Mouse (Mus musculus): ENCODE data around the gene Foxa2. TPM values are rescaled to one million over a fixed set of nuclear protein-coding genes. Genes with fewer than 3 reads are reported as not detected.

Foxa2 gene
- total RNA-seq (2021): not detected
- long read RNA-seq, experiment 1: 0 reads
- long read RNA-seq, experiment 2, partial matches to known transcripts: 1 of 1 reads
- long read RNA-seq, experiment 2, other reads (novel, unspliced or antisense): 0 of 1 reads

GRCm38 (mm10) chr2:148046799-148047165, at the start of gene Foxa2:
Gene Foxa2 (minus strand): TSS chr2:148046969.
- DNase-seq: no peak

DNA sequence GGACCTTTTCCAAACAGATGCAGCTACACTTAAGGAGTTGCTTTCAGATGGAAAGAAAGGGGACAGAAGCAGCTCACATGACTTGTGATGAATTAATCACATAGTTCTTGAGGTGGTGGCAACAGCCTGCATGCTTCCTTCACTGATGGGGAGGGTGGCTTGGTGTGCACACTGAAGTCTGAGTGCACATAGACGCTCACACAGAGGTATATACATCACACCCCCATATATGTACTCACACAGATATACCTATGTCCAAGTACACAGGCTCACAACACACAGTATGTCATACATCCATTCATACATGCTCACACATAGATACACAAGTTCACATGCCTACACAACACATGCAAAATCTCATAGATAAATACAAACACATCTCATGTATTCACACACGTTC, 45.3 kb upstream of the Foxa2 start:
- DNase-seq: no peak

DNA sequence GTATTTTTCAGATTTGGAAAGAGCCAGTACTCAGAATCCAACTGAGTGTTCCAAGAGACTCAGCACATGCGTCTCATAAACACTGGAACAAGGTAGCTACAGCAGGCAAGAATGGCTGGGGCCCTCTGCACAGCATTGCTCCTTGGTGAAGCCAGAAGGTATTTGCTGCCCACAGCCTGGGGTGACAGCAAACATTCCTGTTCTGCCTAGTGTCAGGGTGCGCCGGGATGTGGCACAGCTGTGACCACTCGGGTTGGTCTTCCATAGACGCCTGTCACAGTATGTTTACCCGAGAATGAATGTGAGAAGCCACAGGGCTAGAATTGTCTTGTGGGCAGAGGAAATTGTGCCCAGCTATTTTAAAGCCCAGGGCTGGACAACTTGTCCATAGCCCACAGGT, 44.9 kb upstream of the Foxa2 start:
- no peak for DNase-seq

DNA sequence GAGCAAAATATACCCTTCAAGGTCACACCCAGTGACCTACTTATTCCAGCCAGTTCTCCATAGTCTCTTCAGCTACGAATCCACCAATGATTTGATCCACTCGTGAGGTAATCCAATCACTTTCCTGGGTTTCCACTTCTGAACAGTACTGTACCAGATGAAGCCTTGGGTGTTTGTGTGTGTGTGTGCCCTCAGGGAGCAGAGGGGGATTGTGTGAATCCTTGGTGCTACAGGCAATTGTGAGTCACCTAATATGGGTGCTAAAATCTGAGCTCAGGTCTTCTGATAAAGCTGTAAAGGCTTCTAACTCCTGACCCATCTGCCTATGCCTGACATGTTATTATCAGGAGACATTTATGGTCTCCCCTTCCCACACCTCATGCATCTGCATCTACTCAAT, 43.3 kb upstream of the Foxa2 start:
- no peak for DNase-seq

DNA sequence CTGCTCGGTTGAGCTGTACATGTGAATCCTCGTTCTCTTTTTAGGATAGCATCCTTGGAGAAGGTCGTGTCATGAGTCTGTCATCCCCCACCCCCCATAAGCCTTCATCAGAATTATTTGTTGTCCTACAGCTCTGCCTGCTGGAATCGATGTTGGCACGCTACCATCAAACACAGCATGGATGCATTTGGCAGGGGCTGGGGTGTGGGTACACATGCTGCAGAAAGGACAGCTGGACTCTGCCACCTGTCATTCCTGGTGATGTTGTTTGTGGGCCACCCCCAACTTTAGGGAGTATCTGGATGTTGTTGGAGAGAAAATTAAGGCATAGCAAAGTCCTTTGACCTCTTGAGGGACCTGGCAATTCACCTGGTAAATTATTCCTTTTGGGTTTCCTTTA, 38.8 kb upstream of the Foxa2 start:
- DNase-seq: no peak

GRCm38 (mm10) chr2:148085126-148085525, 38.4 kb upstream of the Foxa2 start:
- DNase-seq: no peak

- peak; percentile 50 to 68 for DNase-seq
Measured at GRCm38 (mm10) chr2:148082283-148082682, 35.5 kb upstream of the Foxa2 start.

DNA sequence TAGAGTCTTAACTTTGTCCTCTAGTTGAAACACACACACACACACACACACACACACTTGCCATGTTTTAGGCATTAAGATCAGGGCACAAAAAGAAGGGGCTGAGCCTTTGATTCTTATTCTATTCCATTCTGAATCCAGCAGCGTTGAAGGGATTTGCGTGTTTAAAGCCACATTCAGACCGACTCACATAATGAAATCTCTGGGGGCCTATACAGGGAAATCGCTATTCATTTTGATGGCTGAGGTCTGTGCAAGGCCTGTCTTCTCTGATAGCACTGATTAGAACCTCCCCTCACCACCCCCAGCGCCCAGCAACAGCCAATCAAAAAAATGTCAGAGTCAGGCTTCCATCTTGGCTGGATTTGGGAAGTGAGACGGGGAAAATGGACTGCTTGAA, 13.9 kb upstream of the Foxa2 start:
- no peak for DNase-seq

- no peak for DNase-seq
Measured at GRCm38 (mm10) chr2:148053411-148053810, 6.6 kb upstream of the Foxa2 start.

DNA sequence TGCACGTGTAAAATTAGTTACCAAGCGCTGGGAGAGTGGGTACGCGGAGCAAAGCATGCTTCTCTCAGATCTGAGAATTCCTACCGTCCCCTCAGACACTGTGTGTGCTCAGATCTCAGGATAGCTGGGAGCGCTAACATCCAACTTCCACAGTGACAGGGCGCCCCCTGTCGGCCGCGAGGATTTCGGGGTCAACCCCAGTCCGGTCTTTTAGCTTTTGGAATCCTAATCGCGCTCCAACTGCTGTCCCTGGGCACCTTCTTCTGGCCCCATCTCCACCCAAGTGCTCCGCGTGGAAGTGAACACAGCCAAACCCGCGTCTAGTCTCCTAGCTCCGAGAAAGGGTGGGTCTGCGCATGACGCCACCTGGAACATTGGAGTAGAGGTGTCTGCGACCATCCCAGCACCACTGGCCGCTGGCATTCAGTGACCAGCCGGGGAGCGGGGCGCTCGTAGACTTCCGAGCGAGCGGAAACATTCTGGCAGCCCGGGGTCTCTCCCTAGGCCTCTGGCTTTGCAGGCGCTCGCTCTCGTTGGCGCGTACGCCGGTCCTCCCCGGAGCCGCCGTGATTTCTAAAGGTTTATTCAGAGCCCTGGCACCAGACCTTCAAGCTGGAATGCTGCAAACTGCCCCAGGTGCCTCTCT, 1.8 kb upstream of the Foxa2 start:
- DNase-seq: peak; percentile 84 to 86

GRCm38 (mm10) chr2:148047611-148048010, 842 bp upstream of the Foxa2 start:
- no peak for DNase-seq

DNA sequence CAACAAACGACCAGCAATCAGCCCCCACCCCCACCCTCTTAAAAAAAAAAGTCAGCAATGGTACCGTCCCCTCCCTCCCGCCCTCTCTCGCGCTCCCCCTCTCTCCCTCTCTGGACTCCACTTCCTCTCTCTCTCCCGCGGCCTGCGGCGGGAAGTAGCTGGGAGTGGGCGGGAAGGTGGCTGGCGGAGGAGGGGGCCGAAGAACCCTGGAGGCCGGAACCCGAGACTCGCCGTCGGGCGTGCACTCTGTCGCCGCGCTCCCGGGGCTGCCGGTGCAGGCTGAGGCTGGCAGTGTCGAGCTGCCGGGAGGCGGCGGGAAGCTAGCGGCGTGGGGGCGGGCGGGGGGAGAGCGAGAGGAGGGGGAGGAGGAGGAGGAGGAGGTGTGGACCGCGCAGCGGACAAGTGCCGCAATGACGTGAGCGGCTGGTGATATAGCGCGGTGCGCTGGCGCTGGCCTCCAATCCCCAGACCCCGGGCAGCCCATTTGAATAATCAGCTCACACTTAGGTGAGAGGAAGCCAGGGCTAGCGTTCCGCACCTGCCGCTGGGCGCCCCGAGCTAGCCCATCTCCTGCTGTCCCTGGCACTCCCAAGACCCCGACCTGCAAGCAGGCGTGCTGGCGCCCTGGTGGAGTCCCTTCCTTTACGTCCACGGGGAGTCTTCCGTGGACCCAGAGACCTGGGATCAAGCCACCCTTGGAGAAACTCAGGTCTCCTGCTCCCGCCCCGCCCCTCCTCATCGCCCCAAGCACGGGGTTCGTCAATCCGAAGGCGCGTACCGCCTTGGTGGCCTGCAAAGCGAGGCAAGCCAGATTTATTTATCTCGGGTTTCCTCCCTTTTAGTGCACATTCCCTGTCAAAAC, 601 bp downstream of the Foxa2 start:
- DNase-seq: peak in 1 of 2 experiments; percentile 8

- DNase-seq: peak in 1 of 2 experiments; percentile 12
Measured at GRCm38 (mm10) chr2:148045543-148045936, 1.2 kb downstream of the Foxa2 start.

DNA sequence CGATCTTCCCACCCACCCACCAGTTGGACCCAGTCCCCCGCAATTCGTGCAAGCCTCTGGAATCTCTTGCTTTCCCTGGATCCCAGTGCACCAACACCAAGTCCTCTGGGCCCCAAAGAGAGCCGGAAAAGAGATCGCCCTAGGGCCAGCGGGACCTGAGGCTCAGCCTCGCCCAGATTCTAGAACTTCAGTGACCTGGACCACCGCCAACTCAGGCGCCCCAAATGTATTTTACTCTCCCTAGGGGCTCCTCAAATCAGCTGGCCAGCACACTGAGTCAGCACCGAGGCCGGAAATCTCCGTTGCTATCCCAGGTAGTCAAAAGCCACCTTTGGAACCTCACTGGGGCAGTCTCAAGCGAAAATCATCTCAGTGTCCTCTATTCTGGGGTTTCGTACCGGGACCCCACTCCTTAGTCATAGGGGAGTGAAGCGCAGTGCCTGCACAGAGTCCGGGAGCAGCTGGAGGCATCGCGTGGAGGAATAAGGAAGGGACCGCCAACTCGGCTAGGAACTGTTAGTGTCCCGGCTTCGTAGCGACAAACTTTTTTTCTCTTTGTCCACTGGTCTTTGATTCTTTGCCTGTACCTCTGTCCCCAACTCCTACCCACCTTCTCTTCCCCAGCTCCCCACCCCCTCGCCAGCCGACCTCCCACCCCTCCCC, 1.8 kb downstream of the Foxa2 start:
- DNase-seq: no peak

- no peak for DNase-seq
Measured at GRCm38 (mm10) chr2:148043976-148044876, 2.5 kb downstream of the Foxa2 start.

DNA sequence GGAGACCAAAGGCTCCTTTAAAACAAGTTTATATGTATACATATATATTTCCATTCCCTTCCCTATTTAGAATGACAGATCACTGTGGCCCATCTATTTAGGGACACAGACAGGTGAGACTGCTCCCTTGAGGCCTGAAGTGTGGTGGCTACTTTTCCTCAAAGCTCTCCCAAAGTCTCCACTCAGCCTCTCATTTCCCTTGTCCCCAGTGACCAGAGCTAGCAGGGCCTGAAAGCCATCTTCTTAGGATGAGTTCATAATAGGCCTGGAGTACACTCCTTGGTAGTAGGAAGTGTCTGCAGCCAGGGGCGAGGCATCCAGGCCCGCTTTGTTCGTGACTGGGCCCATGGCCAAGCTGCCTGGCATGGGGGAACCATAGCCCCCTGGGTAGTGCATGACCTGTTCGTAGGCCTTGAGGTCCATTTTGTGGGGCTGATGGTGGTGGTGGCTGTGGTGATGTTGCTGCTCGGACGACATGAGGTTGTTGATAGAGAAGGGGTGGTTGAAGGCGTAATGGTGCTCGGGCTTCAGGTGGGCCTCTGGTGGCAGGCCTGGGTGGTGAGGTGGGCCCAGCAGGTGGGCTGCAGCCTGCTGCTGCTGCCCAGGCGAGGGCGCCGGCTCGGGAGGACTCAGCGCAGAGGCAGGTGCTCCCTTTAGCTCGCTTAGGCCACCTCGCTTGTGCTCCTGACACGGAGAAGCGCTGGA, 3.3 kb downstream of the Foxa2 start:
- no peak for DNase-seq

GRCm38 (mm10) chr2:148042126-148042640, 4.6 kb downstream of the Foxa2 start:
- no peak for DNase-seq

- DNase-seq: no peak
Measured at GRCm38 (mm10) chr2:148041381-148041780, 5.4 kb downstream of the Foxa2 start.

DNA sequence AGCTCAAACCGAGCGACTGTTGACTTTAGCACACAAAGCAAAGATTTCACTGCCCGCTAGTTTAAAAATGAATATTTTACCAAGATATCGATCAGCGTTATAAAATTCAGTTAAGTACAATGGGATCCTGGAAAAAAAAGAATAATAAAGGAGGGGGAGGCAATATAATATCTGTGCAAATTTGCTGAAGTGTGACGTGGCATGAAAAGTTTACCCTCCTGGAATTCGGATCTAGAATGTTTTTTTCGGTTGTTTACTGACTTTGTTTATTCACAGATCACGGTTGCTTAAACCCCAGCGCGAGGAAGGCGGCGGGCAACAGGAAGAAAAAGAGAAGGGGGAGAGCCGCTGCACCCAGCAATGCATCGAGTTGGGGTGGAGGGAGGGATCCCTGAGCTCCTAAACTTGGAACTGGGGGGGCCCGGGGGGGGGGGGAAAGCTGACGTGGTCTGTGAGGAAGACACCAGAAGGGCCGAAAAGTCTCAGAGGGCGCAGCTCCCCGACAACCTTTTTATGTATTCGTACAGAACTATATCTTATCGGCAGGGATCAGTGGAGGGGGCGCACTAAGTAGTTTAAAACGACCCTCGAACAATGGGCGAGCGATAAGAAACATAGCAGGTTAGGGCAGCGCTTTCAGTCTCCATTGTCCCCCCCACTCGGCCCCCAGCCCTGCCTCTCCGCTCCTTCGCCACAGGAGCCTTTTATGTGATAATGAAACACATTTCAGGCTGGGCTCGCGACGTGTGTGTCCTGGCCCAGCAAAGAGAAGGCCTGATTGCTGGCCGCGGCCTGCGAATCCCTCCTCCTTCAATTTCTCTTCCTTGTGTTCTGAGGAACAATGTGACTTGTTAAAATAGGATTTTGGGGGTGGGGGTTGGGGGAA, 6.3 kb downstream of the Foxa2 start:
- no peak for DNase-seq

All from adrenal gland, postnatal 36 days (tissue).